Comparison of ENCODE assay signal across 15 mouse cellular contexts in genomic region chr1:85716447-85717027, GRCm38 (mm10).
DNase-seq lines count a peak whose midpoint lies in the region; ATAC-seq lines count a peak whose summit lies in the region.
"Had no signal": no experiment of that assay in that cellular context is flagged by ENCODE, and none has a peak within 500 bp of the region (broad histone marks: within the 10 kb centered on the region; RNA-seq: fewer than 3 reads in every experiment).

No protein-coding gene starts in this region.

- no peaks in the 10 kb centered on the region for H3K27me3 ChIP-seq in midbrain, embryonic 13.5 days
- H3K27me3 ChIP-seq in midbrain, embryonic 14.5 days (ENCODE audit: control insufficient read depth, insufficient read depth, low read length): no peaks in the 10 kb centered on the region
- H3K27me3 ChIP-seq in forebrain, embryonic 14.5 days (replicated peaks; ENCODE audit: control insufficient read depth, insufficient read depth, low read length): no peaks in the 10 kb centered on the region
- H3K27me3 ChIP-seq in liver, embryonic 12.5 days (replicated peaks): no peaks in the 10 kb centered on the region
- H3K27me3 ChIP-seq: heart, embryonic 15.5 days; lung, embryonic 15.5 days; megakaryocyte, embryonic 14.5 days; neural tube, embryonic 13.5 days had no signal

- no peaks in the 10 kb centered on the region for H3K9me3 ChIP-seq in midbrain, embryonic 13.5 days
- no peaks in the 10 kb centered on the region for H3K9me3 ChIP-seq in midbrain, embryonic 14.5 days (ENCODE audit: control insufficient read depth, low read length)
- H3K9me3 ChIP-seq in forebrain, embryonic 14.5 days (replicated peaks; ENCODE audit: control insufficient read depth, low read length): no peaks in the 10 kb centered on the region
- no peaks in the 10 kb centered on the region for H3K9me3 ChIP-seq in liver, embryonic 12.5 days (replicated peaks)
- H3K9me3 ChIP-seq: heart, embryonic 15.5 days; lung, embryonic 15.5 days; neural tube, embryonic 13.5 days had no signal

- no peaks in the 10 kb centered on the region for H3K36me3 ChIP-seq in midbrain, embryonic 13.5 days
- H3K36me3 ChIP-seq in midbrain, embryonic 14.5 days (ENCODE audit: control insufficient read depth, insufficient read depth, low read length): no peaks in the 10 kb centered on the region
- H3K36me3 ChIP-seq in forebrain, embryonic 14.5 days (ENCODE audit: control insufficient read depth, insufficient read depth, low read length): no peaks in the 10 kb centered on the region
- no peaks in the 10 kb centered on the region for H3K36me3 ChIP-seq in liver, embryonic 12.5 days
- H3K36me3 ChIP-seq: heart, embryonic 15.5 days; lung, embryonic 15.5 days; neural tube, embryonic 13.5 days had no signal

- 57% methylated on average over 7 of the region's 7 CpGs for WGBS in midbrain, embryonic 13.5 days
- 59% methylated on average over 7 of the region's 7 CpGs for WGBS in midbrain, embryonic 14.5 days
- 30% methylated on average over 7 of the region's 7 CpGs for WGBS in forebrain, embryonic 14.5 days
- WGBS in liver, embryonic 12.5 days (ENCODE audit: insufficient replicate concordance): 74% methylated on average over 7 of the region's 7 CpGs

- peaks cover 9% of the 10 kb centered on the region for H3K4me1 ChIP-seq in midbrain, embryonic 13.5 days (replicated peaks)
- H3K4me1 ChIP-seq in midbrain, embryonic 14.5 days (ENCODE audit: control insufficient read depth, insufficient read depth, low read length): 0 out of 2 replicates have a peak, but pooled peaks cover 5% of the 10 kb centered on the region
- H3K4me1 ChIP-seq in forebrain, embryonic 14.5 days (ENCODE audit: control insufficient read depth, insufficient read depth, low read length): no peaks in the 10 kb centered on the region
- no peaks in the 10 kb centered on the region for H3K4me1 ChIP-seq in liver, embryonic 12.5 days
- H3K4me1 ChIP-seq: lung, embryonic 15.5 days had no signal

- intact Hi-C loops in left cerebral cortex, postnatal 14 days (cut with DNase I): no loop called here

- peak; percentile 32 for ATAC-seq in midbrain, embryonic 13.5 days
- no peak for ATAC-seq in midbrain, embryonic 14.5 days (ENCODE audit: low FRiP score, low TSS enrichment)
- peak; percentile 61 for ATAC-seq in forebrain, embryonic 14.5 days
- no peak for ATAC-seq in liver, embryonic 12.5 days
- ATAC-seq: hindbrain, embryonic 16.5 days had no signal

- no peak overlapping the region for H3K4me3 ChIP-seq in midbrain, embryonic 13.5 days (replicated peaks)
- H3K4me3 ChIP-seq in midbrain, embryonic 14.5 days (replicated peaks; ENCODE audit: low read depth, low read length): no peak overlapping the region
- H3K4me3 ChIP-seq in forebrain, embryonic 14.5 days (ENCODE audit: low read depth, low read length): no peak overlapping the region
- no peak overlapping the region for H3K4me3 ChIP-seq in liver, embryonic 12.5 days
- H3K4me3 ChIP-seq: heart, embryonic 15.5 days; lung, embryonic 15.5 days; megakaryocyte, embryonic 14.5 days; neural tube, embryonic 13.5 days had no signal

- H3K9ac ChIP-seq in midbrain, embryonic 13.5 days (replicated peaks): no peak overlapping the region
- H3K9ac ChIP-seq in midbrain, embryonic 14.5 days (replicated peaks; ENCODE audit: low read length): no peak overlapping the region
- no peak overlapping the region for H3K9ac ChIP-seq in forebrain, embryonic 14.5 days (ENCODE audit: low read length)
- no peak overlapping the region for H3K9ac ChIP-seq in liver, embryonic 12.5 days
- H3K9ac ChIP-seq: heart, embryonic 15.5 days; lung, embryonic 15.5 days; neural tube, embryonic 13.5 days had no signal

- DNase-seq in midbrain, embryonic 14.5 days: no peak
- DNase-seq in embryo, embryonic 11 days: peak; percentile 27
- DNase-seq in forebrain, embryonic 14.5 days (ENCODE audit: low spot score): peak; percentile 50
- DNase-seq in retina, postnatal 1 day: peak; percentile 71
- no peak for DNase-seq in left cerebral cortex, postnatal 14 days (ENCODE audit: low spot score in 2 of 2)
- DNase-seq: cerebellum, postnatal 25 days; kidney, adult 2 months; kidney, postnatal 36 days had no signal

- no peak overlapping the region for H3K4me2 ChIP-seq in midbrain, embryonic 13.5 days (replicated peaks)
- no peak overlapping the region for H3K4me2 ChIP-seq in midbrain, embryonic 14.5 days (ENCODE audit: low read length)
- H3K4me2 ChIP-seq in forebrain, embryonic 14.5 days (ENCODE audit: low read length): no peak overlapping the region
- no peak overlapping the region for H3K4me2 ChIP-seq in liver, embryonic 12.5 days
- H3K4me2 ChIP-seq: heart, embryonic 15.5 days; lung, embryonic 15.5 days; neural tube, embryonic 13.5 days had no signal

- no peak overlapping the region for H3K27ac ChIP-seq in midbrain, embryonic 13.5 days
- H3K27ac ChIP-seq in midbrain, embryonic 14.5 days (replicated peaks; ENCODE audit: low read depth, low read length): no peak overlapping the region
- H3K27ac ChIP-seq in forebrain, embryonic 14.5 days (ENCODE audit: low read depth, low read length): no peak overlapping the region
- H3K27ac ChIP-seq in liver, embryonic 12.5 days: no peak overlapping the region
- H3K27ac ChIP-seq: heart, embryonic 15.5 days; lung, embryonic 15.5 days; neural tube, embryonic 13.5 days had no signal

Comparison
In these comparisons a context has a peak if more than half of its experiments do, and no peak if none do; other contexts are left out.
1. ATAC-seq: peak in midbrain, embryonic 13.5 days (single experiment) and forebrain, embryonic 14.5 days (single experiment); none in midbrain, embryonic 14.5 days (single experiment) and liver, embryonic 12.5 days (single experiment).
2. DNase-seq: peak in embryo, embryonic 11 days (single experiment), forebrain, embryonic 14.5 days (single experiment) and retina, postnatal 1 day (single experiment); none in midbrain, embryonic 14.5 days (single experiment) and left cerebral cortex, postnatal 14 days (0 of 2).